Comparison of ENCODE assay signal across 15 mouse cellular contexts in genomic region chr17:78225547-78225946, GRCm38 (mm10). TPM values are rescaled to one million over a fixed set of nuclear protein-coding genes. Genes with fewer than 3 reads are reported as not detected.
A peak's percentile ranks its signal among the peaks of the same experiment; 100 is the strongest.
DNase-seq lines count a peak whose midpoint lies in the region; ATAC-seq lines count a peak whose summit lies in the region.
"Had no signal": no experiment of that assay in that cellular context is flagged by ENCODE, and none has a peak within 500 bp of the region (broad histone marks: within the 10 kb centered on the region; RNA-seq: fewer than 3 reads in every experiment).

No protein-coding gene starts in this region.

- no peak overlapping the region for H3K9ac ChIP-seq in lung, embryonic 16.5 days (ENCODE audit: low read length)
- H3K9ac ChIP-seq: forebrain, embryonic 12.5 days; liver, embryonic 15.5 days; neural tube, embryonic 12.5 days; stomach, embryonic 15.5 days had no signal

- 62% methylated on average over 5 of the region's 5 CpGs for WGBS in lung, embryonic 16.5 days

- no peak for DNase-seq in lung, postnatal 14 days
- peak; percentile 88 to 90 for DNase-seq in kidney, adult 8-10 months
- peak; percentile 78 to 93 for DNase-seq in kidney, postnatal 25 days
- DNase-seq in cerebellum, postnatal 14 days = no peak
- no peak for DNase-seq in adrenal gland, adult (ENCODE audit: inconsistent age in 2 of 2, low spot score in 1 of 2)
- DNase-seq: cerebellum, postnatal 10 days; right cerebral cortex, postnatal 14 days had no signal

- 0 out of 2 replicates have a peak, but pooled peaks have one; percentile 27 for ATAC-seq in lung, embryonic 16.5 days (ENCODE audit: low read depth)

- no peaks in the 10 kb centered on the region for H3K36me3 ChIP-seq in lung, embryonic 16.5 days (ENCODE audit: control insufficient read depth, insufficient read depth, low read length)
- H3K36me3 ChIP-seq: forebrain, embryonic 12.5 days; hindbrain, embryonic 10.5 days; liver, embryonic 15.5 days; neural tube, embryonic 12.5 days; stomach, embryonic 15.5 days had no signal

- no peak overlapping the region for H3K4me2 ChIP-seq in lung, embryonic 16.5 days (ENCODE audit: low read depth, low read length)
- H3K4me2 ChIP-seq: forebrain, embryonic 12.5 days; liver, embryonic 15.5 days; neural tube, embryonic 12.5 days; stomach, embryonic 15.5 days had no signal

- no peaks in the 10 kb centered on the region for H3K9me3 ChIP-seq in lung, embryonic 16.5 days (ENCODE audit: control insufficient read depth, low read length)
- H3K9me3 ChIP-seq: forebrain, embryonic 12.5 days; hindbrain, embryonic 10.5 days; liver, embryonic 15.5 days; neural tube, embryonic 12.5 days; stomach, embryonic 15.5 days had no signal

- peaks cover 20% of the 10 kb centered on the region for H3K4me1 ChIP-seq in lung, embryonic 16.5 days (replicated peaks; ENCODE audit: control insufficient read depth, insufficient read depth, low read length)
- H3K4me1 ChIP-seq in brown adipose tissue, adult 24 weeks (ENCODE audit: control insufficient read depth, insufficient read depth, insufficient read length, low read length) = peaks cover 13% of the 10 kb centered on the region

- H3K27me3 ChIP-seq in lung, embryonic 16.5 days (ENCODE audit: control insufficient read depth, insufficient read depth, low read depth, low read length) = peaks cover 3% of the 10 kb centered on the region
- H3K27me3 ChIP-seq: forebrain, embryonic 12.5 days; liver, embryonic 15.5 days; neural tube, embryonic 12.5 days; stomach, embryonic 15.5 days had no signal

- H3K27ac ChIP-seq in lung, embryonic 16.5 days (ENCODE audit: low read length) = no peak overlapping the region
- 0 out of 2 replicates have a peak overlapping the region, but pooled peaks have one; percentile 2 for H3K27ac ChIP-seq in brown adipose tissue, adult 24 weeks (replicated peaks; ENCODE audit: low read depth, low read length)
- H3K27ac ChIP-seq: forebrain, embryonic 12.5 days; hindbrain, embryonic 10.5 days; left cerebral cortex, adult 2 months; liver, embryonic 15.5 days; neural tube, embryonic 12.5 days; stomach, embryonic 15.5 days had no signal

- H3K4me3 ChIP-seq in lung, embryonic 16.5 days (ENCODE audit: low read length) = no peak overlapping the region
- H3K4me3 ChIP-seq in brown adipose tissue, adult 24 weeks (ENCODE audit: insufficient read depth, low read depth, low read length) = no peak overlapping the region
- H3K4me3 ChIP-seq: forebrain, embryonic 12.5 days; hindbrain, embryonic 10.5 days; left cerebral cortex, adult 2 months; liver, embryonic 15.5 days; neural tube, embryonic 12.5 days; stomach, embryonic 15.5 days had no signal

RNA-seq across cellular contexts. Expression of gene Crim1, which starts 25.5 kb away (rescaled TPM):
- polyA plus RNA-seq in lung, embryonic 16.5 days (2015; fragmentation: Nextera tagmentation; extraction: Ambion mirVana) = 4.7 and 5.1 TPM in 2 replicates
- polyA plus RNA-seq in brown adipose tissue, adult 24 weeks (2012; ENCODE audit: insufficient read depth, insufficient read length, missing spikeins) = 6.8 and 10.6 TPM in 2 replicates

Comparison
In these comparisons a context has a peak if more than half of its experiments do, and no peak if none do; other contexts are left out.
1. DNase-seq: peak in kidney, adult 8-10 months (2 of 2) and kidney, postnatal 25 days (2 of 2); none in lung, postnatal 14 days (single experiment), cerebellum, postnatal 14 days (0 of 2) and adrenal gland, adult (0 of 2).